Mouse (Mus musculus) adrenal gland, postnatal 10 days (tissue): Measurements from ENCODE around the gene Medag. TPM values are rescaled to one million over a fixed set of nuclear protein-coding genes. Genes with fewer than 3 reads are reported as not detected.

Experiments
- DNase-seq: peaks from one replicate; pipeline ENCODE4 v3.0.0; 2021; ENCODE audit warnings: mixed read lengths
- total RNA-seq, 2 experiments: library from RNA; stranded (reverse); gene quantifications; 2 replicates each; pipeline ENCODE4 v1.2.3; 2021

The Medag gene
- total RNA-seq, 2 experiments from 2014 or later = 7.0 to 7.2 TPM

DNA sequence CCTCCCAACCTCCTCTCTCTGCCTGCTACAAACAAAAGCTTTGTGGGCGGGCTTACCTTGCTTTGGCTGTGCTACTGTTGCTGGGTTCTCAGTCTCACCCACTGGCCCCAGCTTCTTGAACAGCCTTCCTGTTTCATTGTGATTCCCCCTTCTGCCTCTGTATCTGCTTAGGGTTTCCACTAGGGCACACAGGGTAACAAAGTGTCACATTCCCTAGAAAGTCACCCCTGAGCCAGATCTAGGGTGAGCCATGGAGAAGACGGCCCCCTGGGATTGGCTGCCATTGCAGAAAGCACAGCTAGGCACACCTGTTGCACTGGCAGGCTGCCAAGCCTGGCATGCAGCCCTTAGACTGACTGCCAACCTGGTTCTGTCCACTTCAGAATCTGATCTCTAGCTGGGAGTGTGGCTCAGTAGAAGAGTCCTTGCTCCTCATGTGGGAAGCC, 17.3 kb downstream of the Medag start:
- peak; percentile 63 for DNase-seq

DNA sequence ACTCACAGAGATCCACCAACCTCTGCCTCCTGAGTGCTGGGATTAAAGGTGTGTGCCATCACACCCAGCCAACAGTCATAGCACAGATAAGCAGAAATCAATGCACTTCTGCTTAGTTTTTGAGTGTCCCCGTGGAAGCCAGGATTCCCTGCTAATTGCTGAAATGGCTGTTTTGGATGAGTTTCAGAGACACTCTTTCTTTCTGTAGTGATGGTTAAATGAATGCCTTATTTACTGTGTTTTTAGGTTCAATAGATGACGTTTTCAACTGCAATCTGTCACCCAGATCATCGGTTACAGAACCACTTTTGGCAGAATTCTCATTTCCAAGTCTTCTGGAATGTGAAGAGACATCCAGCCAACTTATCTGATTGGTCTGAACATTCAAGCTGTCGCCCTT, 18.0 kb downstream of the Medag start:
- DNase-seq = no peak

DNA sequence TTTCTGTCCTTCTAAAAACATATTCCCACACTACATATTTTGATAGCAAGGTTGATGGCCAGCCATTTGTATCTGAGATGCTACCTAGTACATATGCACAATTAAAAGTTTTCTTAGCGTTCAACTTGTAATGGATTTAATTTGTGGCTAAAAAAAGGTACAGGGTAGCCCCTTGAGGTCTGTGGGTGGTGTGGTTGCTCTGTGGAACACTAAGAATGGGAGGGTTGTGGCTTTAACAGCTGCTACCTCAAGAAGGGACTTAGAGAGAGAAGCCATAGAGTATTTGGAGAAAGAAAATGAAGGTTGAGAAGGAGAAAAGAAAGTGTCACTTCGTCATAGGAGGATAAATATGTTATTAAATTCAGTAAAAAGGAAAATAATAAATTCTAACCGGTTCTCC, 19.4 kb downstream of the Medag start:
- no peak for DNase-seq

DNA sequence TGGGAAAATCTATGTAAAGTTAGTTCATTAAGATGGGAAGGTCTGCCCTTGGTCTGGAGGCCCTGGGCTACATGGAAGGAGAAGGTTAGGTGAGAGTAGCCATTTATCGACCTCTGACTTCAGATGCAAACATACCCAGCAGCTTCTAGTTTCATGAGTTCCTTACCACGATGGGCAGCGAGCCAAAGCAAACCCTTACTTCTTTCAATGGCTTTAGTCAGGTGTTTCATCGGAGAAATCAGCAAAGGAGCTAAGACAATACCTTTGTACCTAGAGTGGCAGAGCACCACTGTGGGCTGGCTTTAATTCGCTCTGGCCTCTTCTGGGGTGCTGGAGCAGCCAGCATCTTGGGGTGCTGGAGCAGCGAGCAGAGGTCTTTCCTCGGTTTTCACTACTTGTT, 22.1 kb downstream of the Medag start:
- DNase-seq = no peak

DNA sequence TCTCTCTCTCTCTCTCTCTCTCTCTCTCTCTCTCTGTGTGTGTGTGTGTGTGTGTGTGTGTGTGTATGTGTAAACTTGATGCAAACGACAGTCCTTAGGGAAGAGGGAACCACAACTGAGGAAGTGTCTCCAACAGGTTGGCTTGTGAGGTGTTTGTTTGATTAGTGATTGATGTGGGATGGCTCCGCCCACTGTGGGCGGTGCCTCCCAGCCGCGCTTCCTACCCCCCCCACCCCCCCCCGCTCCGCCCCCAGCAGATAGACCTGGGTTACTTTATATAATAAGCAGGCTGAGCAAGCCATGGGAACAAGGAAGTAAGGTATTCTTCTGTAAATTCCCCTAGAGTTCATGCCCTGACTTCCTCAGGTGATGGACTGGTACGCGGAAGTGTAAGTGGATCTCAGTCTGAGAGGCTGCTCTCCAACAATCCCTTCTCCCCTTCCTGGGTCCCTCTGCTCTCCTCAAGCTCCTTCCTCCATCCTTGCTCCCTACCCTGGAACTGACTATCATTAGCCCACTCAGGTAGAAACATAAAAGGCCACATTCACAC, 22.7 kb downstream of the Medag start:
- no peak for DNase-seq

DNA sequence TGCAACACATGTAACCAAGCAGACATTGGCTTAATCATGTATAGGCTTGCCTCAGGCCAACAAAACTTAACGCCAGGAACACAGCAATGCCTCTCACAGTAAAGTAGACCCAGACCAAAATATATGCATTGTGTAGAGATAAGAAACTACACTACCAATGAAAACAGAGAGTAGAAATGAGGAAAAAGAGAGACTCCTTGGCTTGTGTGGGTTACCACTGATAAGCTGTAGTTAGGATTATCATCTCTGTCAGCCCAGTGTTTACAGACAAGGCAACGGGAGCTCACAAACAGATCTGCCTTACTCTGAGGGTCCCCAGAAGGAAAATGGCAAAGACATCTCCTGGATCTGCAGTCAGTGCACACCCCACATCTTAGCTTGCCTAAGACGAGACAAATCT, 25.0 kb downstream of the Medag start:
- DNase-seq = no peak

DNA sequence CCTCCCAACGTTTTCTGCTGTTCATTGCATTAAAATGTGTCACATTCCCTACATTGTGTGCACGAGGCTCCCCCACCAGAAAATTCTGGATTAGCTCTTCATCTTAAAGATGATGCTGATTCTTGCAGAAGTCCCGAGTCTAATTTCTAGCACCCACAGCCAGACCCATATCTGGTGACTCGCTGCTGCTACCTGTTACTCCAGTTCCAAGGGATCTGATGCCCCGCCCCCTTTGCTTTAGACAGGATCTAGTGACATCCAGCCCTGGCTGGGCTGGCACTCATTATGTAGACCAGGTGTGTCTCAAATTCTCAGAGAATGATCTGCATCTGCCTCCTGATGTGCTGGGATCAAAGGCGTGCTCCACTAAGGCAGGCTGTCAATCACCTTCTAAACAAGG, 25.6 kb downstream of the Medag start:
- no peak for DNase-seq

DNA sequence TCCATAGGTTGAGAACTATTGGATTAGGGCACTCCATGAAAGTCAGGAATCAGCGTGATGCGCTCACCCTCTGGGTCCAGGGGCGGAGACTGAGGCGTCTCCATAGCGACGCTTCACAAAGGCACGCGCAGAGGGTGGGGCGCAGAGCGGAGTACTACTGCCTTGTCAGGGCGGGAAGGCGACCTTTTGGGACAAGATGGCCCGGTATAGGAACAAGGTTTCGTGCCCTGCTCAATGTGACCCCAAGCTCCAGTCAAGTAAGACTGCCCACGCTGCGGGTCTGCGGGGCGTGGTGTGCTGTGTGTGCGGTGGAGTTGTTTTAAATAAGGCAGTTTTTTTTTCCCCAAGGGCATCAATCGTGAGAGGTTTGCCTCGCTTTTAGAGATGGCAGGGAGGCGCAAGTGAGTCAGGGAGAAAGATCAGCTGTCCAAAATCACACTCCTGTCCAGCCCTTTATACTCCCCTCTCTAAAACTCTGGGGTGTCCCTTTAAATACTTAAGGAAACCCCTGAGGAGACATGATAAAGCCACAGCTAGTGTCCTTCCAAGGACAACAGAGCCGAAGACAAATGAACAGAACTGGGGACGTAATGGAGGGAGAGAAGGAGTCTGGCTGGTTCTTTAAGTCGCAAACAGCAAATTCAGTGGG, 28.1 kb downstream of the Medag start, which contains the start of gene Tex26:
Tex26 (plus strand) TSS at position 130 of the 649 bp plus-strand sequence.
- DNase-seq = peak; percentile 70

DNA sequence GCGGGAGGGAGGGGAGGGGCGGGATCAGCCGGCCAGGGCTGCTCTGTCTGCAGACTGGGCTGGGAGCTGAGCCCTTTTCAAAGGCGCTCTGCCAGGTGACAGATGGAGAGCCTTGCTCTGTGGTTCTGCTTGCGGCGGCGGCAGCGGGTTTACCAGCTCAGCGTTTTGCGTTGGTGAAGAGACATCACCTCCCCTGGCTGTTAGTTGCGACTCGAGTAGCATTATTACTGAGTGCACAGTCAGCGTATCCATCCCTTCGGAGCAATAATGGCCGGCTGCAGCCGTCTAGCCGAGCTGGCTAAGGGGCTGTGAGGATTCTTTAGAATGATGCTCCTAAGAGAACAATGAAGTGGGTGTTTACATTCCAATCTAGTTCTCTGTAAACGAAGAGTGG, 28.6 kb downstream of the Medag start:
- peak; percentile 57 for DNase-seq

DNA sequence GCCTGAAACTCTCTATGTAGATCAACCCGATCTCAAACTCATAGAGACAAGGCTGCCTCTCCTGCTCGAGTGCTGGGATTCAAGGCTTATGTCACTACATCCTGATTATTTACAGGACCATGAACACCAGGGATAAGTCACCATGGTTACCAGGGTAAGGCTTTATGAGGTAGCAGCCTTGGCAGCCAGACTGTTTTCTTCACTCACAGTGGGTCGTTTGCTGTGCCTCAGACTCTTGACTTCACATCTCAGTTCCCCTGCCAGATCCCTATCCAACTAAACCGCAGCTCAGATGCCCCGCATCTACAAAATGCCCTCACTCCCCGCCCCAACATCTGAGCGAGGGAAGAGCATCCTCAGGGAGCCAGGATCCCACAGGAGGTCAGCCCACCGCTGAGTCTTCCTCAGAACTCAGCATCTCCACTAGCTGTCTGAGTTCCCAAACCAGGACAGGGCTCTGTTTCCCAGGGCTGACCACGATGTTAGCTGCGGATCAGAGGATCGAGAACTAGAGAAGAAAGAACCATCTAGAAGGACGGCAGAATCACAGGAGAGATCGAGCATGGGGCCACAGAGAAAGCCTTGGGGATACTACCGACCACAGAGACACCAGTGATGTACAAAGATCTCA, 30.2 kb downstream of the Medag start:
- no peak for DNase-seq

DNA sequence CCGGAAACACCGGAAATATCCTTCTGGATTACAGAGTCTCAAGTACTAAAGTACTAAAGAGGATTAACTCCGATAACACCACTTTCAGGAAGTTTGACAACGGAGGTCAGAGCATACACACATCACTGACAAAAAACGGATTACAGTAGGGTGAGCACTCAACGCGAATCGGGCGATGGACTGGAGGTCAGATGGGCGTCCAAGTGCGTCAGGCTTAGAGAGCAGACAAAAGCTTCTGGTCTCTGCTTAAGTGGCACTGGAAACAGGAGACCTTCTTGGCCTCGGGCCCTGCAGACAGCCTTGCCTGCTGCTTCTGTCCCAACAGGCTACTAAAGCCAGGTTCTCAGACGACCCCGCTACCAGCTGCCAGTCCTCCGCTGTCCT, 30.7 kb downstream of the Medag start:
- DNase-seq = no peak

DNA sequence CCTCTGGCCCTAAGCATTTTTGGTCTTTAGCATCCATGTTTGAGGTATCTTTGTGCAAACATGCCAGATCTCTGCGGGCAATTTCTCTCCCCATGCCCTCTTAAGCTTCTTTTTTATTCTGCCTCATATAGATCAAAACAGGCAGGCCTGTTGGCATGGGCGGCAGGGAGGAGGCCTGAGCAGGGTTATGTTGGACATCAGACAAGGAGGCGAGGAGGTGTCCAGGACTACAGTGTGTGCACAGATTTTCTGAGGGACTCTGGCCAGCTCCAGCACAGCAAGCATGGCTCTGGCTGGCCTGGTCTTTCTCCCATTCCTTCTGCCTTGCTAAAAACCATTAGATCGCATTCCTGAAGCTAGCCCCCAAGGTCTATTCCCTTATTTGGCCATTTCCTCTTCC, 32.9 kb downstream of the Medag start:
- DNase-seq = no peak

DNA sequence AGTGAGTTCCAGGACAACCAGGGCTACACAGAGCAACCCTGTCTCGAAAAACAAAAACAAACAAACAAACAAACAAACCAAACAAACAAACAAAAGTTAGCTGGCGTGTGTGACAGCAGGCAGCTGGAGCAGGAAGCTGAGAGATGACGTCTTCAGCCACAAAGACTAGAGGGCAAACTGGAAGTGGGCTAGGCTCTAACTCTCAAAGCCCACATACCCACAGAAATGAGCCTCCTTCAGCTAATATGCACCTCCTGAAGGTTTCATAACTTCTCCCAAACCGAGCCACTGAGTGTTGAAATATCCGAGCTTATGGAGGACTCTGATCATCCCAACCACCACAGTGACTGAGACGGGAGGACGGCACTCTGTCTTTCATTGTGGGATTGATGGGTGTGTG, 34.9 kb downstream of the Medag start:
- DNase-seq = no peak

DNA sequence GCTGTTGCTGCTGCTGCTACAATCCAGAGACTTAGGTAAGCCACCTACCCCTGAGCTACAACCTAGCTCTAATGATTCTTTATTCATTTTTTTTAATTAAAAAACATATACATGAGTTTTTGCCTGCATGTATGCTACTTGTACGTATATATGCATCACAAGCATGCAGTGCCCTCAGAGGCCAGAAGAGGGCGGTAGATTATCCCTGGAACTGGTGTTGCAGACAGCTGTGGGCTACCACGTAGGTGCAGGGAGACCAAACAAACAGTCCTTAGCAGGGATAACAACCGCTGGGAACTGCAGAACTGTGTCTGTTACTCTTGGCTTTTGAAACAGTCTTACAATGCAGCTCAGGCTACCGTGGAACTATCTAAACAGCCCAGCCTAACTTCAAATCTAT, 36.2 kb downstream of the Medag start:
- no peak for DNase-seq

DNA sequence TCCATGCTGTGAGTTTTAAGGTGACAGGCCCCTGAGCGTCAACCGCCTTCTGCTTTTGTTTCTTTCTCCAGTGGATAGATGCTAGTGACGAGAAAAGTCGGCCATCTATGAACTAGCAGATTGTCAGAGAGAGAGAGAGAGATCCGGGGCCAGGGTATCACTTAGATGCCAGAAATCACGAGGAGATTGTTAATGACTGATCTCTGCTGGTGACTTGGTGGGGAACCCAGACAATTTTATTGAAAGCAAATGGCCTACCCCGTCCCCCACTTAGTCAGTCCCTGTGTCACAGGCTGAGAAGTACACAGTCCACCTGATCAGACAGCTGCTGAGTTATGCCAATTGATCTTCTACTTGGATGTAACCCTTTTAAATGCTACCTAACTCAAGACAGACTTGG, 37.9 kb downstream of the Medag start:
- DNase-seq = no peak

DNA sequence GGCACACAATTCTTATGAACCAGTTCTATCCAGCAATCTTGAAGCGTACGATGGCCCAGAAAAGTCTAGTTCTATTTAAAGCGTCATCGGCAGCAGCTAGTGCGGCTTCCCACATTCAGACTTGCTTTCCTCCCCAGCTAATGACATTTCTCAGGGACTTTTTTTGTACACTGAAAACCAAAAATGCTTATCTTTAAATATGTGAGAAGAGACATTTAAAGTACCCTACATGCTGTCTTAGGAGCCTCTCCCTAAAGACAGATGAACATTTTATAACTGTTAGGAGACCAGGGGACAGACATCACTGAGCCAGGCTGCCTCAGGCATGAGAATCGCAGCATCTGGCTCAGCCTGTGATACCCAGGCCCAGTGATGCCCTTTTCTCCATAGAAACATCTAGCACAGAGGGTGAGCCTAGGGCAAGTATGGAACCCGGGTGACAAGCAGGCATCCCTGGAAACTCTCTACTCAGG, 39.7 kb downstream of the Medag start:
- DNase-seq = no peak

DNA sequence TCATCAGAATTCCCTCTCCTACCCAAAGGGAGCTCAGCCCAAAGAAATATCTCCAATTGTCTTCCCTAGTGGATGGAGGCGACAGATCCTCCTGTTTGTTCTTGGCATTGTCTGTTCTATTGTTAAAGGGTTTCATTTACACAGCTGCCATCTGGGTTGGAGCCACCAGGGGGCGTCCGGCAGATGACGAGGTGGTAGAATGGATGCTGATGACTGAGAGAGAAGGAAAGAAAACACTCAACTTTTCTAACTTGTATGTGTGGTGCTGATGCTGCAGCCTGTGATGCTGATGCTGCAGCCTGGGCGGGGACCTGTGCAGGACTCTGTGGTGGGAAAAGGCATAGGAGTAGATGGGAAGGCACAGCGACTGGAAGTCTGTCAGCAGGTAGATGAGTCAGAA, 42.7 kb downstream of the Medag start:
- peak; percentile 86 for DNase-seq

DNA sequence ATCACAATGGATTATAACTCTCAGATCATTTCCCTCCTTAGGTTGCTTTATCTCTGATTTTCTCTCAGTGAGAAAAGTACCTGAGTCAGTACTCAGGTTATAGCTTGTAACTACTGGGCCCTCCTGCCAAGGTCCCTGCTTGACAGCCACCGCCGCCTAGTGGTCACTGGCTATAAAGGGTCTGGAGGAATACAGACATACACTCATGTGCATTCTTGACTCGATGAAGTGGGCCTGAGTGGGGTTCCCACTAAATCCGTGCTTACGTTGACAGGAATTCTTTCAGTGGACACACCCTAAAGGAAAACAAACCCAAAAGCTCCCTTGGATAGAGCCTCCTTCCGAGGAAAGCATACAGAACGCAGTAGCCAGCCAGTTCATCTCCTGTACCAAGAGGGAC, 45.0 kb downstream of the Medag start:
- DNase-seq = no peak

DNA sequence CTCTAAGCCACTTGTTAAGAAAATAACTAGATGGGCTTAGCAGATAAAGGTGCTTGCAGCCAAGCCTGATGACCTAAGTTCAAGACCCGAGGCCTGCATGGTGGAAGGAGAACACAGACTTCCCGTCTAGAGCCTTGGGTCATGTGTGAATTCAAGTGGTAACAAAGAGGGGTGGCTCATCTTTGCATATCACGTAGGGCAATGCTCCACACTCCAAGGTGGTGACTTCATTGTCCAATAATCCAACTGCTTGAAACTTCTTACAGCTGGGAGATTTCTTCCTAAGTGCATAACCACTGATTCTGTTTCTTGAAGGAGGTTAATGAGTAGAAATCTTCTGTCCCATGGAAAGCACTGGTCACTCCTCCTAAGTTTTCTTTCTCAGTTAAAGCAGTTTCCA, 50.5 kb downstream of the Medag start:
- no peak for DNase-seq

DNA sequence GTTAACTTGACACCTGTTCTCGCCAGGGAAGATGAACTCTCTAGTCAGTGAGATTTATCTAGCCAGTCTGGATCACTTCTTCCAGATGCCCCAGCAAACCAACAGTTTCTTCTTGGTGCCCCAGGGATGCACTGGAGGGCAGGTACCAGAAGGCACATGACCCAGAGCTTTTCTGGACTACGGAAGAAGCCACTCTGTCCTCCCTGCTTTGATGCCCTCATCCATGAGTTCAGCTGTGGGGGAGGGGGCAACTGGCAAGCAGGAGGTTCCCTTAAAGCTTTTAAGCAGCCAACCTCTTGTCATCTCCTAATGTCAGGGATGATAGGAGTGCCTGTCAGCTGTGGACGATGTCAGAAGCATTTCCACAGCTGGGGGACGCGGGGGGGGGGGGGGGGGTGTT, 53.8 kb downstream of the Medag start:
- DNase-seq = no peak

DNA sequence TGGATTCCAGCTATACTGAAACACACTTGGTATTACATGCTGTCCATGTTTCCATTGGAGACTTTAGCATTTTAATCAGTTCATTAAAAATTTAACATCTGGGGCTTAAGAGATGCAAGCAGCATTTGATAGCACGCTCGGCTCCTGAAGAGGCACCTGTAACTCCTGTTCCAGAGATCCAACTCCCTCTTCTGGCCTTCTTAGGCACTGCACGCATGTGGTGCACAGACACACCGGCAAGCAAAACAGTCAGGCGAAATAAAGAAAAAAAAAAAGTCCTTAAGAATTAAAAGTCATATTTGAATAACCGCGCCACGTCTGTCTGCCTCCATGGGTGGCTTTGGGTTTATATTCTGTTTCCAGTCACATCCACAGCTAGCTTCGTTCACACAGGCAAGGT, 62.6 kb downstream of the Medag start:
- no peak for DNase-seq

DNA sequence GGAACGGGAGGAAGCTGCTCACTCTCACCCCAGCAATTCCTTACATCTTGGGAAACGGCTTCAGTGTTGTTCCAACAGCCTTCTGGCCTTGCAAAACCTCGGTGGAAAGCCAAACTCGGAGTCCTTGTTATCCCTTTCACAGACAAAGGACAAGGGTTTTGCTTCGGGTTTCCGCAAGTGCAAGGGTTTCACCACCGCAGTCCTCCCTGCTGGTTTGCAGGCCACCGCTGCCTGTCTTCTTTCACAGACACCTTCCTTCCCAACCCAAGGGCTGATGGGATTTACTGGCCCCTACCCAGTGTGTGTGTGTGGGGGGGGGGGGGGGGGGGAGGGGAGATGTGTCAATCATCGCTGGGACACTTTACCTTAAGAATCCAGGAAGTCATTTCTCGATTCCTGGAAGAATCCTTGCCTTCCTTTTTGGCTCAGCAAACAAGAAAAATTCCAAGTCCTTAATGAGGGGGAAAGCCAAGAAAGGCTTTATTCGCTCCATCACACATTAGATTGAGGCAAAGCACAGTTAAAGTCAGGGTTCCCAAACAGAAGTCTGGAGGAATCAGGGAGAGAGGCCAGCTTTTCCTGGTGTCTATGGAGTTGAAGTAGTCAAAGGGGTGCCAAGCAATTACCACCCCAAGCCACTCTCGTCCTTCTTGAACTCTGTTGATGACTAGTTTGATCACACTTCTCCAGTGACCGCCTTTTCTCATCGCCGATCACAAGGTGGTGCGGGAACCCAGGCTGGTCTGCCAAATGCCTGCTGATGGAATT, 63.3 kb downstream of the Medag start:
- DNase-seq = no peak
